Mouse (Mus musculus) 3T3-L1 (cell line): ENCODE measurements around the gene Pdha1.

Experiments used
- DNase-seq: peaks from one replicate; pipeline ENCODE4 v3.0.0-alpha.2; 2015; ENCODE audit warnings: low read depth, low spot score

Pdha1 gene

GRCm38 (mm10) chrX:160137861-160138717 lies at the start of gene Pdha1:
Gene Pdha1, minus strand, starts transcription at chrX:160138413.
- peak; percentile 88 for DNase-seq

GRCm38 (mm10) chrX:160179032-160179431 lies 40.8 kb upstream of the Pdha1 start:
- peak; percentile 13 for DNase-seq

- peak; percentile 80 for DNase-seq
Measured at GRCm38 (mm10) chrX:160170150-160170549, 31.9 kb upstream of the Pdha1 start.

GRCm38 (mm10) chrX:160166246-160166985 lies 28.2 kb upstream of the Pdha1 start:
- DNase-seq, result no peak

GRCm38 (mm10) chrX:160164259-160164658 lies 26.0 kb upstream of the Pdha1 start:
- peak; percentile 43 for DNase-seq

- peak; percentile 67 for DNase-seq
Measured at GRCm38 (mm10) chrX:160153147-160153815, 15.1 kb upstream of the Pdha1 start.

- DNase-seq, result no peak
Measured at GRCm38 (mm10) chrX:160148859-160149258, 10.6 kb upstream of the Pdha1 start.

GRCm38 (mm10) chrX:160147406-160147805 lies 9.2 kb upstream of the Pdha1 start:
- DNase-seq, result no peak

- DNase-seq, result no peak
Measured at GRCm38 (mm10) chrX:160146806-160147205, 8.6 kb upstream of the Pdha1 start.

GRCm38 (mm10) chrX:160137177-160137860 lies 894 bp downstream of the Pdha1 start:
- DNase-seq, result peak; percentile 15

- peak; percentile 23 for DNase-seq
Measured at GRCm38 (mm10) chrX:160136153-160136552, 2.1 kb downstream of the Pdha1 start.

GRCm38 (mm10) chrX:160135719-160136118 lies 2.5 kb downstream of the Pdha1 start:
- DNase-seq, result no peak

GRCm38 (mm10) chrX:160134136-160134843 lies 3.9 kb downstream of the Pdha1 start:
- DNase-seq, result no peak

GRCm38 (mm10) chrX:160116658-160117057 lies 21.6 kb downstream of the Pdha1 start:
- DNase-seq, result peak; percentile 69

- DNase-seq, result no peak
Measured at GRCm38 (mm10) chrX:160116074-160116473, 22.1 kb downstream of the Pdha1 start.

- no peak for DNase-seq
Measured at GRCm38 (mm10) chrX:160113777-160114176, 24.4 kb downstream of the Pdha1 start.

GRCm38 (mm10) chrX:160107817-160108216 lies 30.4 kb downstream of the Pdha1 start:
- DNase-seq, result no peak

- no peak for DNase-seq
Measured at GRCm38 (mm10) chrX:160091973-160092372, 46.2 kb downstream of the Pdha1 start.
